Mouse (Mus musculus): ENCODE results near the gene Mboat7.

Mboat7 gene

DNA sequence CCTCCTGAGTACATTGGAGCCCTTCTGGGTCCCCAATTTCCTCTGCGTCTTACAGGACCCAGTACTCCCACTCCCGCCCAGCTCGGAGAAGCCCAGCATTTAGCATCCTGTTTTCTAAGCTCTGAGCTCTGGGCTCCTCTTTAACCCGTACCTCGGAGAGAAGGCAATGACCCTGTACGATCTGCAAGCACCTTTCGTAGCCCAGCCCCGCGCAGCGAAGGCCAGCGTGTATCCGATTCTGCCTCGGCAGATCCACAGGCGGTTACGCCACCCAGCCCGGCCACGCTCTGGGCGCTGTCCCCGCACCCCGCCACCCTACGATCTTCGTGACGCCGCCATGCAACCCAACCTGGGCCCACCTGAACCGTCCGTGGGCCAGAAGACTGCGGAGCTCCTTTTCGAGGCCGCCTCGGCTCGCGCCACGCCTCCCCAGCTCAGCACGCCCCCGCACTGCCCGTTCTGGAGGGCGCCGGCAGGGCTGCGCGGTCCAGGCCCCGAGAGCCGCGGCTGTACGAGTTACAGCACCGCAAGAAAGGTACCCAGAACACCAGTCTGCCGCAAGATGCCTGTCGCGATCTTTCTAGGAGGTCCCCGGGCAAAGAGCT lies 839 bp downstream of the Mboat7 start, which contains the start of gene Tsen34:
TSS of gene Tsen34 (plus strand) at position 482 of the 605 bp plus-strand sequence.
- no peak for DNase-seq (ENCODE audit: low spot score)

- DNase-seq (ENCODE audit: low spot score) = no peak
These were observed 1.4 kb downstream of the Mboat7 start for GRCm38 (mm10) chr7:3691919-3692318.

DNA sequence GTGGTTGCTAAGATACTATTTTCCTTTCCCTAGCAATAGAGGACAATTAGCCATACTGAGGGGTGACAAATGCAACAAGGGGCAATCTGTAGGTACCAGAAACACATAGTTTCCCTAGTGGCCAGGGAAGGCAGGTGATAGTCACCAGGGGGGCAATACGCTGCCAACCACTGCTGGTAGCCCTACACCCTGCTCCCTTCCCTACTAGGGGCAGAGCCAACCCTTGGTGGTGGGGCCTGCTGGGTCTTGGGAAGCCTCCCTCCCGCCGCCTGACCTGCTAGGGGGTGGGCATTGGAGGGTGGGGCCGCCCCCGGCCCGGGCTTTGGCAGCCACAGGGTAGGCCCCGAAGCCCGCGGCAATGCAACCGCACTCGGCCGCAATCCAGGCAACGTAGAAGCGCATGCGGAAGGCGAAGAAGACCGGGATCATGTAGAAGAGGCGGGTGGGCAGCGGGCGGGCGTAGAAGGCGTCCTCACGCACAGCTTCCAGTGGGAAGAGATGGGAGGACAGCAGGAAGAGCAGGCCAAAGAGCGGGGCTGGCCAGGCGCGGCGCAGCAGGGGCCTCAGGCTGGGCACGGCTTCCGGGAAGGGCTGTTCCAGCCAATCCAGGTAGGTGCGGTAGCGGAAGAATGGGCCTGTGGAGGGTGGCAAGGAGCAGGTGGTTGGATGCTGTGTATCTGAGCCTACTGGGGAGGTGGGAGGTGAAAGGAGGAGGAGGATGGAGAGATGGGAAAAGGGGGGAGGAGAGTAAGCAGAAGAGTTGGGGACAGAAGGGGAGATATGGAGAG lies 7.7 kb downstream of the Mboat7 start:
- no peak for DNase-seq (ENCODE audit: low spot score)

DNA sequence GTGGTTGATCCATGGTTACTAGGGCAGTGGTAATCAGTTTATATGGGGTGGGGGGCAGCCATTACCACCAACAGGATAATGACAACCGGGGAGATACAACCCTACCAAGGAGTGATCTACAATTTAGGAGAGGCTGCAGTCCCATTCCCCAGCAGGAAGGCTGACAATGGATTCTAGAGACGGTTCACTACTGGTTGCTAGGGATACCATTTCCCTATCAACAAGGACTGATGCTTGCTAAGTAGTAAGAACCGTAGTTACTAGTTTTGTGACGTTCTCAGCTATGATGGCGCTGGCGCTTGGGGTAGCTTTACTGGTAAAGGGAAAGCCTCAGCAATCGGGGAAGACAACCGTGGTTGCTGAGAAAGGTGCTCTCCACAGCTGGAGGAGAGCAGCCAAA lies 8.6 kb downstream of the Mboat7 start:
- DNase-seq (ENCODE audit: low spot score) = no peak

DNA sequence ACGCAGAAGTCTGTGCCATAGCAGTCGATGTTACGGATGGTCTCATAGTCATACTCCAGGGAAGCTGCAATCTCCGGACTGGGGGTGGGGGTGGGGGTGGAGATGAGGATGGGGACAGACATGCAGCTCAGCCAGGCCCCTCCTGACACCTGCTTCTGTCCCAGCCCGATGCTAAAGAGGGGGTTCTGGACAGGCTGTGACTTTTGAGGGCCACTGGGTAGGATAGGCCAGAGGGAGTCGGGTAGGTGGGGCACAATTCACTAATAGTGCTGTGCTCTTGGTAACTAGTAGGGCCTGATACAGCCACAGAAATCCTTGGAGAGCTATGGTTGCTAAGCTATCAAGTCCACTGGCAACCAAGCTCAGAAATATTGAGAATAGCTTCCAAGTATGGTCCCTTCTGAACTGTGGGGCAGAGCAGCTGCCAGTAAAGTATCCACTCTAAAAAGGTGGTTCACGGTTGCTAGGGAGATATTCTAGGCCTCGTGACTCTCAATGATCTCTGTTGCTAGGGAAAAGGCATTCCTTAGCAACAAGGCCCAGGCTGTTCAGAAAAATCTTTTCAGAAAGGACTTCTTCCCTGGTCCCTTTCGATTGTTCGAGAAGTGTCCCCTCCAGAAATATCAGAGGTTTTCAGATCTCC lies 9.3 kb downstream of the Mboat7 start:
- DNase-seq (ENCODE audit: low spot score) = no peak

GRCm38 (mm10) chr7:3677342-3677741 lies 16.0 kb downstream of the Mboat7 start, which contains the start of gene Tmc4:
Gene Tmc4, minus strand, starts transcription at chr7:3677553.
- peak; percentile 68 for DNase-seq (ENCODE audit: low spot score)

DNA sequence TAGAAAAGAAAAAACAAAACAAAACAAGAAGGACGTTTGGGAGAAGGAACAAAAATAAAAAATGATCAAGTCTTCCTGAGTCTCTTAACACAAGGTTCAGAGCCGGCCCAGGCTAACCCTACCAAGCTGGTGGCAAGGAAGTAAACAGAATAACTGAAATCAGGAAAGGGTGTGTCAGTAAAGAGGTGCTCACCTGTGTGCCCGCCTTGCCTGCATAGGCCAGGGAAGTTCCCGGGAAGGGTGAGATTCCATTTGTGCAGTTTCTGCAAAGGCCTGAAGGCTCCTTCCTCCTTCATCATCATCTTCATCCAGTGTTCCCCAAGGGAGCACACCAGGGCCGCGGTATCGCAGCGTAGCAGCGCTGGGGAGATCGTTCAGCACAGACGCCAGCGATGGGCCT lies 17.0 kb downstream of the Mboat7 start:
- DNase-seq (ENCODE audit: low spot score) = no peak

GRCm38 (mm10) chr7:3675228-3675548 lies 18.1 kb downstream of the Mboat7 start:
- DNase-seq (ENCODE audit: low spot score) = no peak

DNA sequence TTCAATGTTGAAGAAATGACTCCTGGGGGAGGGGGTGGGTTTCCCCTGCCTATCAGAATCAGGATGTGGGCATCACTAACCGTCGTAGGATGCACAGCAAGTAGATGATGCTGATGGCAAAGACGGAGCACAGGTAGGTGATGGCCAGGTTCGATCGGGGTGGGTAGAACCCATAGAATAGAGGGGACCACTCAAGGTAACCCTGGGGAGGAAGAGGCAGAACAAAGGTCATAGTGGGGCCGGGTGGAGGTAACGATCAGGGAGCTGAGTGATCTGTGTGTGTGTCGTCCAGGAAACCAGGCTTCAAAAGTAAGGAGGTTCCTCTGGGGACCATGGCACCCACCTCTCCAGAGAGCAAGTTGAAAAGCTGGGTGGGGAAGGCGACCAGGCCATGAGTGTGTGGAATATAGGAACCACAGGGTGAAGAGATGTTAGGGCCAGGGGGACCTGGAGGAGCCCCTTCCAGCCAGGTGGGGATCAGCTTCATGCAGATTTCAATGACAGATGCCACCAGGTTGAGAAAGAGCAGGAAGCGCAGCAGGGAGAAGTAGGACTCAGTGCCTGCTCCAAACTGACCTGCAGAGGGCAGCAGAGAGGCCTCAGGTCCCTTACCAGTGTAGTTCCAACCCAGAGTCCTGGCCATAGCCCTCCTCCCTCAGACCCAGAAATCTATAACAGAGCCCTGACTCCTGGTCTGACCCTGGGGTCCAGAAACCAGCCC lies 18.7 kb downstream of the Mboat7 start:
- DNase-seq (ENCODE audit: low spot score) = peak; percentile 82

DNA sequence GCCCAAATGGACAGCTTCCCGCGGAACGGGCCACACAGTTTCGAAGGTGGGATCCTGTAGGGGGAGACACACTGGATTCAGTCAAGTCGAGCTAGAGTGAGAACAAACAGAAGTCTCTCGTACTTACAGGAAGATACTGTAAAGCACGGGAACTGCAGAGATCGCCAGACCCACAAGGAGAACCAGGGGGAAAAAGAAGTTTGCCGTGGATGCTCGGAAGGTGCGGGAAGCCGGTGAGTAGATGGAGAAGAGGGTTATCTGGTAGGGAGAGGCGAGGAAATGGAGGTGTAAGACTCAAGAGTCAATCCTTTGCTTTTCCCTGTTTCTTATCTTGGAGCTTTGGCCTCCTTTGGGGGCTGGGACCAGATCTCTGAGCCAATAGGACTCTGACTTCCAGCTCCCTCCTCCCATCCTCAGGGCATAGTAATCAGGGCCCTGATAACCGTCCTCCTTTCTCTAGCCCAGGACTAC lies 26.4 kb downstream of the Mboat7 start:
- DNase-seq (ENCODE audit: low spot score) = no peak

DNA sequence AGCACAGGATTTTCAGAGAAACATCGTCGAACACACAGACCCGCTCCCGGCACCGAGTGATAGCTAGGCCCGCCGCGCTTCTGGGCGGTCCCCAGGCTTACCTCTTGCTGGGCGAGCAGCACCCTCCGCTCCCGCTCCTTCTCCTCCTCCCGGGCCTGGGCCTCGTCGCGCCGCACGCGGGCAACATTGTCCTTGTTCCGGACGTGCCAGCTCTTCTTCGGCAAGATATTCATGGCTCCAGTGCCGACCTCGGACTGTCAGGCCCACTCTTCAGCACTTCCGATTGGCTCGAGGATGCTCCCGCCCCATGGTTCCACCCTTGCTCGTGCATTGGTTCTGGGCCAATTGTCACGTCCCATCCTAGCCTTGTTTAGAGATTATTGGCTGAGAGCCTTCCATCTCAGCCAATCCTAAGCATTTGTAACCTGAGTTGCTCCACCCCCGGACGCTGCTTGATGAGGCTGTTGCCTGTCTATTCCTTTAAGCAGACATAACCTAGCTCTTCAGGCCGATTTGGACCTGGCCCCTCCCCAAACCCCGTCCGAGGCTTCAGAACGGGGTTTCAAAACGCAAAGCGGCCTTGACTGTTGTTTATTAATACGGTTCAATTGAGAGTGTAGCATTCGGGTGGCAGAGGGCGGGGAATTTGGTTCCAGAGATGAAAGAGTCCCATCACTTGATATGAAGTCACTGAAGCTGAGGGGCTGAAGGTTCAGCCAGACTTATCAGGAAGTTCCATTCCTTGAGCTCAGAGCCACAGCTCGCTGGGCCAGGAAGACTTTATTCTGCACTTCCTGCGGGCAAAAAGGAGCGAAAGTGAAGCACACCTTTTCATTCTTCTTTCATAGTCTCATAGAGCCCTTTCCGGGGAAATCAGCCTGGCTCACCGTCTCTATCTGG lies 27.9 kb downstream of the Mboat7 start, which contains the start of gene Leng1:
TSS of gene Leng1 (minus strand) at position 626 of the 900 bp plus-strand sequence.
- peak; percentile 99 for DNase-seq (ENCODE audit: low spot score)

- peak; percentile 28 for DNase-seq (ENCODE audit: low spot score)
These were observed 28.7 kb downstream of the Mboat7 start for GRCm38 (mm10) chr7:3664524-3665214.

DNA sequence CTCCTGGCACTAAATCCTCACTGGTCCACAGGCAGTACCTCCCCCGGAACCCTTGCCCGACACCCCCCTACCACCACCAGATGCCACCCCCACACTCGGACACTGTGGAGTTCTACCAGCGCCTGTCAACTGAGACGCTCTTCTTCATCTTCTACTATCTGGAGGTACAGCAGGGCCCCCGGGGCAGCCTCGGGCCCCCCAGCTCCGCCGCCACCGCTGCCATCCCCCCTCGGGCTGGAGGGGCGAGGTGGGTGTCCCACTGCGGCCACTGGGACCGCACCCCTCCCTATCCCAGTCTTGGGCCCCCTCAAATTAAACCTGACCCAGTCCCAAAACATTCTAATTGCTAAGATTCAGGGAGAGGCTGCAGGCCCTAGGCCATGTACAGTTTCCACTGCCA lies 34.7 kb downstream of the Mboat7 start:
- no peak for DNase-seq (ENCODE audit: low spot score)

DNA sequence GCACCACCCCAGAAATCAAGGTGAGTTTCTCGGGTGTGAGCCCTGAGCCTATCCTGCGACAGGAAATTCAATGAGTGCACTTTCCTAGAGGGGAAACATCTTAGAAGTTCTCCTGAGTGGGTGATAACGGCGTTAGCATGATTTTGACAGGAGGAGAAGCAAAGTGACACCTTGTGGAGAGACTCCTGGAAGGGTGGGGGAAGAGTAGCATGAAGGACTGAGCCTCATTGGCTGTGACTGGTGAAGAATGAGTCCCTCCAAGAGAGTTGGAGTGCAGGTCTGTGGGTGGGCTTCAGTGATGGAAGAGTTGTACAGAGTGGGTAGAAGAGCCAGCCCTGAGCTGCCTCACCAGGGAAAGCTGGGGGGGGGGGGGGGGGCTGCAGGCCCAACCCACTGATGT lies 36.4 kb downstream of the Mboat7 start:
- no peak for DNase-seq (ENCODE audit: low spot score)

- DNase-seq (ENCODE audit: low spot score) = no peak
These were observed 46.7 kb downstream of the Mboat7 start for GRCm38 (mm10) chr7:3646641-3647040.

GRCm38 (mm10) chr7:3646188-3646587 lies 47.1 kb downstream of the Mboat7 start:
- no peak for DNase-seq (ENCODE audit: low spot score)

DNA sequence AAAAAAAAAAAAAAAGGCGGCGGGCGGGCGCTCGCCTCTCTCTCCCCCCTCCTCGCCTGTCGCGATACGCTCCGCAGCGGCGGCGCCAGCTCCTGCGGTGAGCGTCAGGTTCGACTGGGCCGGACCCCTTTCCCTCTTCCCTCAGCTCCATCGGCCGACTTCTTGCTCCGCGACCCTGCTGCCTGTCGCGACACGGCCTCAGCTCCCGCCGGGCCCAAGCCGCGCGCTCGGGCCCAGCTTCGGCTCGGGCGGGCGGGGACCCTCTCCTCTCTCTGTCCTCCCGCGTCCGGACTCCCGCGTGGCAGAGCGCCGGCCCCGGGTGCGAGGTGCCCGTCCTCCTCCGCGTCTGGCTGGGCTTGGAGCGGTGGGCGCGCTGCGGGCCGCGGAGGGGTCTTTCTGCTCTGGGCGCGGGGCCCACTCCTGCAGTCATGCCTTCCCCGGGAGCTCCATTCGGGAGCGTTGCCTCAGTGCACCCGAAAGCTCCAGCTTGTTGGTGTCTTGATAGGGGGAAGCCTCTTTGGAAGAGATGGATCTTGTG lies 47.8 kb downstream of the Mboat7 start:
- no peak for DNase-seq (ENCODE audit: low spot score)

DNA sequence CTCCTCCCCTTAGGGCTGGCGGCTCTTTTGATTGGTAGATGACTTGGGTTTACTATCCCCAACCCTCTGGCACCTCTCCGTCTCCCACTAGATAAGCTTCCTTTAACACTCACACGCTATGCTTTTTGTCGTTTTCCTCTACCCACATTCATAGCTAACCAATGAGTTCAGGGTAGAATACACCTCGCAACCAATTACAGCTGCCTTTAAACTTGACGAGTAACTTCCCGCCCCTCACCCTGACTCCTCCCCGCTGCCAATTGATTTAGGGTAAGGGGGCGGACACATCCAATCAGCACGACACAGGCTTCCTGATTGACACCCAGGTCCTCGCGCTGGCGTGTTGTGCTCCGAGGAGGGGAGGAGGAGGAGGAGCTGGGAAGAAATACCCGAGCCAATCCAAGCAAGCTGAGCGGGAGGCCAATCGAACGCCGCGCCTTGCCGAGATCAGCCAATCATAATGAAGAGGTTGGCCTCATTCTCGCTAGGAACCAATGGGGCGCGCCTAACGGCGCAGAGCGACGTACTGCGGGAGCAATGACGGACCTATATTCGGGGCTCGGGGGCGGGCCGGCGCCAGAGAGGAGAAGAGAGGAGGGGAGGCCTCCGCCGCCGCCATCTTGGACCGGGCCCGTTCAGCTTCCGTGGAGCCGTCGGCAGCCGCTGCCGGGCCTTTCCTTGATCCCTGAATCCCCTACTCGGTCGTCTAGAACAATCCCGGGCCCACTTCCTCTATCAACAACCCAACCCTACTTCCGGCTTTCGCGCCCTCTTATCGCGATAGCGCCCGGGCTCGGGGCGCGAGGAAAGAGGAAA lies 48.4 kb downstream of the Mboat7 start, which contains the start of gene Cnot3:
TSS of gene Cnot3 (plus strand) at position 597 of the 816 bp plus-strand sequence.
- peak; percentile 100 for DNase-seq (ENCODE audit: low spot score)

GRCm38 (mm10) chr7:3644348-3644671 lies 49.0 kb downstream of the Mboat7 start:
- DNase-seq (ENCODE audit: low spot score) = no peak

- DNase-seq (ENCODE audit: low spot score) = no peak
These were observed 49.5 kb downstream of the Mboat7 start for GRCm38 (mm10) chr7:3643843-3644242.

All from lung, postnatal 25 days (tissue).